Mouse (Mus musculus) liver (tissue): ENCODE data around the gene Stau1.
A peak's percentile ranks its signal among the peaks of the same experiment; 100 is the strongest.

Source experiments
- DNase-seq: peaks from one replicate; pipeline ENCODE4 v3.0.0-alpha.2; 2020; ENCODE audit warnings: mixed read lengths

Stau1 gene

DNA sequence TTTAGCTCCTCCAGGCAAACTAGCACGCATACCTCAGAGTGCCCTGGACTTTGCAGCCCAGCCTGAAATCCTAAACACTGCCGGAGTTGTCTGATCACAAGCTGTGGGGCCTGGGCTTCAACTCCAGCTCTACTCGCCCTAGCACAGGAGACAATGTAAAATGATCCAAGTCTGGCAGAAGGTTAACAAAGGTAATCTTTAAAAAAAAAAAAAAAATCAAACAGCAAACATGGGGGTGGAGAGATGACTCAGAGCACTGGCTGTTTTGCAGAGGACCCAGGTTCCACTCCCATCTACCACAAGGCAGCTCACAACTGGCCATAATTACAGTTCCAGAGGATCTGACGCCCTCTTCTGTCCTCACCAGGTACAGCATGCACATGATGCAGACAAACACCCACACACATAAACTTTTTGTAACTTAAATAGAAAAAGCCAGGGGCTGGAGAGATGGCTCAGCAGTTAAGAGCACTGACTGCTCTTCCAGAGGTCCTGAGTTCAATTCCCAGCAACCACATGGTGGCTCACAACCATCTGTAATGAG, 12.7 kb downstream of the Stau1 start:
- no peak for DNase-seq

GRCm38 (mm10) chr2:166980161-166980560, 15.9 kb downstream of the Stau1 start:
- DNase-seq: no peak

DNA sequence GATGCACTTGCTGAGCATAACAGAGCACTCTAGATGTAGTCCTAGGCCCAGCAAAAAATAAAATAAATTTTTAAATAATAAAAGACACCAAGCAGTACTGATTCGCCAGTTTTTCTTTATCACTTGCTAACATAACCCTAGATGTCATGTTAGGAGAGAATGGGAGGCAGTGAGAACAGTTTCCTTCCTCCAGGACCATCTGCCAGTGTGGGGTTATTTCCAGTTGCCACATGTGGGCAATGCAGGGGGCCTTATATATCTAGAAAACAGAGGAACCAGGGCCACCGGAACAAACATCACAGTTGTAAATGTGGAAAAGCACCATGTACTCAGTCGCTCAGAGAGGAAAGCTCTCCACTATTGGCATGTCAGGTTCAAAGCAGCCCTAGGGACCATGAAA, 18.6 kb downstream of the Stau1 start:
- no peak for DNase-seq

DNA sequence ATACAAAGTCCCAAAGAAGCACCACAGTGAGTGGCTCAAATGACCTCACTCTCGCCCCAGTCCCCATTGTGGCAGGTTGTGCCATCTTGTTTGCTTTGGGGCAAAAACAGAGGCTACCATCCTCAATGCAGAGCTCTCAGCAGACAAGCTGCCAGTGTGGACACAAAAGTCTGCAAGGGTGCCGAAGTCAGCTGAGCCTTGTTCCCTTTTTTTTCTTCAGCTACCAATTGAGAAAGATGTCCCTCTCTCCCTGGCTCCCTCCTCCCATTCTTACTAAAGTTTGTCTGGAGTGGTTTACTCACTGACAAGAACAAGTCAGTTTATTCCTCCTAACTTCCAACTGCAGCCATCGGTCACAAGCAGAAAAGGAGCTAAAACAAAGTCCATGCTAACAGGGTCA, 19.7 kb downstream of the Stau1 start:
- no peak for DNase-seq

DNA sequence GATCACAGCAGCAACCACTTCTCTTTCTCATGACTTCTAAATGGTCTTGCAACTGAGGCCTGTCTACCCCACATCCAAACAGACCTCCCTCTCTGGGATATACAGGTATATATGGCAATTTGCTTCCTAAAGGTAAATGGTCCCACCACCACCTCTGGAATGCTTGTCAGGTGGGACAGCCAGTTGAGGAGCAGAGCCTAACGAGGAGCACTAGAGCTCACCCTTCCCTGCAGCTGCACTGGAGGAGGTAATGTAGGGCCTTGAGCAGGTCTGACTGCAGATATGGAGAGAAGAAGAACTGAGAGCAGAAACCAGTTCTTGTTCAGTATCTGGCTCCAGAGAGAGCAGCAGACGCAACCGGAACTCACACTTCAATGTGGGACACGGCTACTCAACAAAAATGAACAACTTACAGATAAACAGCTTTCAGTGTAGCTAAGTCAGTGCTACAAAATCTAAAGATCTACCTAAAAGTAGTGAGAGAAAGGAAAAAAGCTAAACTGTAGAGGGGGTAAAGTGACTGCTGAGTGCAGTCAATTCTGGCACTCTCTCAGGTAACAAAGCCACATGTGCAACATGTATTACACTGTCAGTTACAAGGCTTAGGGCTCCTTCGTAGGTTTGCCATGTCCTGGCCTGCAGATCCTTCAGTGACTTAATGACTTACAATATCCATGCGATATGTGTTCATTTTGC, 21.8 kb downstream of the Stau1 start:
- no peak for DNase-seq

DNA sequence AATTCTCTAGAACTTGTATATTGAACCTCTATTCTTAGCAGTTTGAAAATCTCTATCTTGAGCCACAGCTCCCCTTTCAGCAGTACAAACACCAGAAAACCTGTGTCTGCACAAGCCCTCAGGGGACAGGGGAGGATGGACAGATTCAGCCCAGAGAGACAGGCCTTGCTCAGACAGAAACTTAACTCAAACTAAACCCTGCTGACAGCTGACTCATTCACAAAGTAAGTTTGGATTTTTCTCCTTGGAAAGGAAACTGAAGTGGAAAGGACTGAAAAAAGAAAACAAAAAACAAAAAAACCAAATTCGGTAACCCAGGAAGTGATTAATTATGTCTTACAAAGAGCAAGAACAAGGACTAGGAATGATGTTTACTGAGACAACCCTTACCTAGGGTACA, 22.9 kb downstream of the Stau1 start:
- no peak for DNase-seq

DNA sequence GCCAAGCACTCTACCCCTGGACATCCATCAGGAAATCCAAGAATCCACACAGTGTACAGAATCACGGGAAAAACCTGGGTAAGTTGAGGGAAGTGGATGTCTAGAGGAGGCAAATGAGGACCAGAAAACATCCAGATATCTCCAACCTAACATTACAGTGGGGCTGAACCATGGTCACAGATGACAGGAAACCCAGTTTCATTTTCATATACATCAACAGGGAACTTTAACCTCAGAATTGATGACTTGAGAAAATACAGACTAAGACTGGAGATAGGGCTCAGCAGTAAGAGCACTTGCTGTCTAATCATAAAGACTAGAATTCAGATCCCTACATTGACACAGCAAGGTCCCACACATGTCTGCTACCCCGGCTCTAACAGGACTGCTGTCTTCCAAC, 31.3 kb downstream of the Stau1 start:
- DNase-seq: no peak

GRCm38 (mm10) chr2:166963257-166963656, 32.8 kb downstream of the Stau1 start:
- DNase-seq: no peak

GRCm38 (mm10) chr2:166960648-166961330, 35.3 kb downstream of the Stau1 start:
- DNase-seq: no peak

DNA sequence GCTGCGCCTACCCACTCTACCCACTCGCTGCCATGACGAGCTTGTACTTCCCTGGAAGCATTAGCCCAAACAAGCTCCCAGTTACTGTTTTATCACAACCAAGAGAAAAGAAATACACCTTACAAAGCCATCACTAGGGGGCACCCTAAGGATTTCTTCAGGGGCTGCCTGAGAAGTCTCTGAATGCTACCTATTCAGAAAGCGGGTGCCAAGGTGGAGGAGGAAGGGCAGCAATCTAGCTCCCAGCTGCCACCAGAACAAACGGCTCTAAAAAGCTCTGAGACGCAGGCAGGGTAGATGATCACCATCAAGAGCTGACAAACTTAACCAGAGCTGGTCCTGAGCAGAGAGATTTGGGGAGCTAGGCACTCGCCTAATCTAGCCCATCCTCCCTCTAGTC, 39.3 kb downstream of the Stau1 start:
- DNase-seq: peak; percentile 28

DNA sequence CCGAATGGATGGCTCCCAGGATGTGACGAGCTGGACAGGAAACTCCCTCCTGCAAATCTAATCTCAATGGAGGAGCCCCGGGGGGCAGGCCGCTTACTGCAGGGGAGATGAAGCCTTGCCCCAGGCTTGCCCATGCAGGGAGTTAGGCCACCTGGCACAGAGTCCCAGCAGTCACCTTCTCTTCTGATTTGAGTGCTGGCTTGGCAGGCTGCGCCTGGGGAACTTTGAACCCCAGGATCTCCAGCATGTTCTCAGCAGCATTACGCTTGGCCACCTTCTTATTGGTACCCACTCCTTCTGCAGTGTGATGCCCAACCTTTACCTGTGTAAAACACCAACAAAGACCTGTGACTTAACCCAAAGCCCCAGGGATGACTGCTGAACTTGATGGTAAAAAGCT, 43.9 kb downstream of the Stau1 start:
- no peak for DNase-seq

DNA sequence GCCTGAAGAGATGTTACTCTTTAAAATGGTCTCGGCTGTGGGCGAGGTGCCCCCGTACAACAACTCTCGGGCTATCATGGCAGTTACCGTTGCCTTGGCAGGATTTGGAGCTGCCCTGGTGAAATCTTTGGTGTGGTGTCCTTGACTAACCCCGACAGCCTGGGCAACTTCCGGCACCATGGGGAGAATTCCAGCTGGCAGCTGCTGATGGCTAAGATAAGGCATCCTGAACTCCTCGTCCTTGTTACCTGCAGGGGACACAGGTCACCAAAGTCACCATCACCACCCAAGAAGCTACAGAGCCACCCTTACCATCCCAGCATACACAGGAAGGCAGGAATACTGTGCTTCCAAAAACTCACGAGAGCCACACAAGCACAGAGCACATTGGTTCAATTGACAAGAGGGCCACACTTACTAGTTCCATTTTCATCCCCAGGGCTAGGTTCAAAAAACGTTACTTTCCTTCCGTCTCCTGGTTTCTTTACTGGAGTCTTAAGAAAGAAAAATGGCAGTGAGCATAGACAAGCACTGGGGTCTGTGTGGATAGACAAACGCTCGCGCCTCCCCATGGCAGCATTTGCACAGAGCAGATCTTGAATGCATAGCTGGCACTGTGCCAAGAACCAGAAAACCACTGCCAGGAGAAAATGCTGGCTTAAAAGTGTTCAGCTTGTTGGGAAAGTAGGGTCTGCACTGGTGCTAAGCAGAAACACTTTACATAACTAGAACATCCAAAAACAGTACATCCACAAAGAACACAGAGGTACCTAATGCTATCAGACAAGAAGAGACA, 45.0 kb downstream of the Stau1 start:
- DNase-seq: peak; percentile 35

DNA sequence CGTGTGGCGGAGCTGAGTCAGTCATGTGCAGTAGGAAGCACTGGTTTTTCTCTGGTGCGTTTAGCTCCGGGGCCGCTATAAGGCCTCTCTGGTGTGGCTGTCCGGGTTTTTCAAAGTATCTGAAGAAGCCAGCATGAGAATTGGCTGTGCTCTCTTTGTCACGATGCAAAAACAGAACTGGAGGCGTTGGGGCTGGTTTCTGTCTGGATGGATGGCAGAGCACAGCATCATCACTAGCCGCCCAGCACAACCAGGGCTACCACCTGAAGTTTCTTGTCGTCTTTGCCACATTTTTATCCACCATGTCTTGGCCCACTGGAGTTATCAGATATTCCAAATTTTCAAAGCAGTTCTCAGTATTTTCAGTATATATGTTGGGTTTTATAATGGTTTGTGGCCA, 47.2 kb downstream of the Stau1 start:
- DNase-seq: no peak

- no peak for DNase-seq
Observed at GRCm38 (mm10) chr2:166948246-166948645, 47.9 kb downstream of the Stau1 start.

DNA sequence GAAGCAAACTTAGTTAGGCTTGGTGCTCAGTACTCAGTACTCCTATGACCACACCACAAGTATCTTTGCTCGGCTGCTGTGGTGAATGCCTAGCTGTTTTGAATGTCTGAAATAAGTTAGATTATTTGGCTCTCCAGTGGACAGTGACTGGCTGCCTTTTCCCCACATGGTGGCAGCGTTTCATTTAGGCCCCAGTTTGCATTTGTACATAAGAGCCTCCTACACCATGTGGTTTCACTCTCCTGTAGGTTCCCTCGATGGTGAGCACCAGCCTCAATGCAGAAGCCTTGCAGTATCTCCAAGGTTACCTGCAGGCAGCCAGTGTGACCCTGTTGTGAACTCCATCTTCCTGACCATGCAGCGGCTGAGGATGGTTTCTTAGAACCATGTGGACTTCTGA, 50.6 kb downstream of the Stau1 start:
- peak; percentile 18 for DNase-seq

DNA sequence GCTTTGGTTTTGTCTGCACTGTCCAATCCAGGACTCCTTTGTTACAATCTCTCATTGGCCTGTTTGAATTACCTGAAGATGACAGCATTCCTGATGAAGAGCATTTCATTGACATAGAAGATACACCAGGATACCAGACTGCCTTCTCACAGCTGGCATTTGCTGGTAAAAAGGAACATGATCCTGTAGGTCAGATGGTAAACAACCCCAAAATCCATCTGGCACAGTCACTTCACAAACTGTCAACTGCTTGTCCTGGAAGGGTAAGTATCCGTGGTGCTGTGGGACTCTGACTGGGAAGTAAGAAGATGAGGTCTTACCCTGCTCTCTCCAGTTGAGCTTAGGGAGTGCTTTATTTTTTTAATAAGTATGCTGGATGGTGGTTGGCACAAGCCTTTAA, 51.8 kb downstream of the Stau1 start:
- no peak for DNase-seq

DNA sequence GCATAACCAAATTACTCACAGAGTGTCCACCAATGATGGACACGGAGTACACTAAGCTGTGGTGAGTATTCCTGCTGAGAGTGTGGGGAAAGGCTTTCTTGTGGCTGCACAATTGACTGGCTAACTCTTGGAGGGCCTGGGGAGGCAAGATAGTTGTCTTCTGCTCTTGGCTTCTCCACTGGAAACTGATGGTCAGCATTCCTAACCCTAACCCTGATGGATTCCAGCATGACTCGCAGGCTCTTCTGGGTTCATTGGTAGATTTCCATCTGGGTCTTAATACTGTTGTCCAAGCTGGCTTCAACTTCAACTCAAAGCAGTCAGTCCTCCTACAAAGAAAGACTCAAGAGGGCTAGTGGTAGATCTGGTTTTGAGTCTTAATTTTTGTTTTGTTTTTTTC, 53.0 kb downstream of the Stau1 start:
- DNase-seq: no peak

- DNase-seq: no peak
Observed at GRCm38 (mm10) chr2:166936166-166936565, 59.9 kb downstream of the Stau1 start.

DNA sequence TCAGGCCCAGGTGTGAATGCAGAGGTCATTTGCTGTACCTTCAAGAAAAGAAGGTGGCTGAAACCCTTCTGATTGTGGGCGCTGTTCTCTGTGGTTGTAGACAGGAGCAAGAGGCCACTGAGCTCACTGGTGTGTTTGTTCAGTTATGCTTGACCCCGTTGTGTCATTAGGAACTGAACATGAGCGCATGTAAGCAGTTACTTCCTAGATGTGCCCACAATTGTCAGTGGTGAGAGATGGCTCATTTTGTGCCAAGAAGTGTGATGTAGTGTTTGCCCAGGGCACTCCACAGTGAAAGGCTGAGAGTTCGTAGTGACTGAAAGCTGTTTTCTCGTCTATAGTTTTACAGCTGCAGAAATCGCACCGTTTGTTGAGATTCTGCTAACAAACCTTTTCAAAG, 60.5 kb downstream of the Stau1 start:
- DNase-seq: no peak

- DNase-seq: no peak
Observed at GRCm38 (mm10) chr2:166934416-166934815, 61.7 kb downstream of the Stau1 start.

- no peak for DNase-seq
Observed at GRCm38 (mm10) chr2:166933943-166934342, 62.2 kb downstream of the Stau1 start.

- peak; percentile 47 for DNase-seq
Observed at GRCm38 (mm10) chr2:166923971-166924370, 72.1 kb downstream of the Stau1 start.

GRCm38 (mm10) chr2:166910536-166910935, 85.6 kb downstream of the Stau1 start:
- DNase-seq: no peak

DNA sequence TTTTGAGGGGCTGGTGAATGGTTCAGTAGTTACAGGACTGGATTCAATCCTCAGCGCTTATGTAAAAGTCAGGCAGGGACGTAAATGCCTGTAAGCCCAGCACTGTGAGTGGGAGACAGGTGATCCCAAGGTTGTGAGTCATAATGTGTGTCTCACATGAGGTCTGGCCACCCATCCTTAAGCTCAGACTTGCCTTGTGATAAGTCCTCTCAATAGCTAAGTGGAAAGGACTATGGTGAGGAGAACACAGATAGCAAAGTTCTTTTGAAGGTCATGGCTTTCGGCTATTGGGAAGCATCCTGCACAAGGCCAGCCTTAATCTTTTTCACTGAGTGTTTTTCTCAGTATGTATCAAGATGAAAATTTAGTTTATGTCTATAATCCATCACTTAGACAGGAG, 86.4 kb downstream of the Stau1 start:
- DNase-seq: no peak
